In genomic region chr6:125009129-125009180, GRCm38 (mm10) we compare ENCODE assay signal across 8 mouse cellular contexts. TPM values are rescaled to one million over a fixed set of nuclear protein-coding genes. Genes with fewer than 3 reads are reported as not detected.
DNase-seq lines count a peak whose midpoint lies in the region; ATAC-seq and TF ChIP-seq lines count a peak whose summit lies in the region.

Gene Zfp384, plus strand, starts transcription at chr6:125009145.

- H3K4me1 ChIP-seq in lung, embryonic 14.5 days (ENCODE audit: insufficient read depth), result no peaks in the 10 kb centered on the region
- H3K4me1 ChIP-seq in embryonic facial prominence, embryonic 15.5 days, result peaks cover 38% of the 10 kb centered on the region
- peaks cover 34% of the 10 kb centered on the region for H3K4me1 ChIP-seq in limb, embryonic 13.5 days
- H3K4me1 ChIP-seq in small intestine, adult 2 months (ENCODE audit: control insufficient read depth, insufficient read depth, insufficient read length, low read length), result peaks cover 2% of the 10 kb centered on the region; the same call in 1 of the 2 replicates

- ATAC-seq in lung, embryonic 14.5 days (ENCODE audit: insufficient read depth), result no peak
- ATAC-seq in embryonic facial prominence, embryonic 15.5 days (ENCODE audit: insufficient number of reproducible peaks, low FRiP score, low TSS enrichment, low read depth), result no peak
- ATAC-seq in limb, embryonic 13.5 days (ENCODE audit: low FRiP score, low read depth), result no peak

- TF ChIP-seq POLR2A in small intestine, adult 2 months (IDR thresholded peaks at IDR 0.05; ENCODE audit: low read depth, low read length), result no peak

- no peak for DNase-seq in lung, embryonic 14.5 days
- no peak for DNase-seq in lung, postnatal 4 days
- DNase-seq in heart, postnatal 14 days, result no peak
- no peak for DNase-seq in T-cell, adult 2 months (ENCODE audit: low spot score)
- no peak for DNase-seq in embryo, embryonic 9.5 days (ENCODE audit: extremely low spot score)

- H3K9me3 ChIP-seq in lung, embryonic 14.5 days (ENCODE audit: low read depth, low read length), result no peaks in the 10 kb centered on the region
- H3K9me3 ChIP-seq in embryonic facial prominence, embryonic 15.5 days (replicated peaks), result no peaks in the 10 kb centered on the region
- no peaks in the 10 kb centered on the region for H3K9me3 ChIP-seq in limb, embryonic 13.5 days

- WGBS in lung, embryonic 14.5 days, result 0% methylated on average over 1 of the region's 3 CpGs
- WGBS in embryonic facial prominence, embryonic 15.5 days, result 0% methylated on average over 2 of the region's 3 CpGs
- WGBS in limb, embryonic 13.5 days, result 0% methylated on average over 3 of the region's 3 CpGs
- WGBS in small intestine, adult 2 months, result 0% methylated on average over 3 of the region's 3 CpGs

- H3K4me3 ChIP-seq in lung, embryonic 14.5 days (ENCODE audit: low read depth, low read length), result peak within 1 kb of the TSS; percentile 78
- H3K4me3 ChIP-seq in embryonic facial prominence, embryonic 15.5 days (replicated peaks), result peak within 1 kb of the TSS; percentile 82
- H3K4me3 ChIP-seq in limb, embryonic 13.5 days, result peak within 1 kb of the TSS; percentile 74
- H3K4me3 ChIP-seq in small intestine, adult 2 months (ENCODE audit: low read depth, low read length), result peak within 1 kb of the TSS; percentile 94

- no peak for TF ChIP-seq CTCF in lung, embryonic 14.5 days (IDR thresholded peaks at IDR 0.05; ENCODE audit: low read depth)
- no peak for TF ChIP-seq CTCF in small intestine, adult 2 months (IDR thresholded peaks at IDR 0.05; ENCODE audit: extremely low read depth, insufficient read length, insufficient replicate concordance, low read depth, low read length)

- peak within 1 kb of the TSS; percentile 90 for H3K9ac ChIP-seq in lung, embryonic 14.5 days
- peak within 1 kb of the TSS; percentile 93 for H3K9ac ChIP-seq in embryonic facial prominence, embryonic 15.5 days
- H3K9ac ChIP-seq in limb, embryonic 13.5 days, result peak within 1 kb of the TSS; percentile 95

- peaks cover 25% of the 10 kb centered on the region for H3K36me3 ChIP-seq in lung, embryonic 14.5 days (ENCODE audit: insufficient read depth)
- peaks cover 30% of the 10 kb centered on the region for H3K36me3 ChIP-seq in embryonic facial prominence, embryonic 15.5 days
- H3K36me3 ChIP-seq in limb, embryonic 13.5 days, result peaks cover 28% of the 10 kb centered on the region
- H3K36me3 ChIP-seq in small intestine, adult 2 months (ENCODE audit: control insufficient read depth, insufficient read depth, low read length), result peaks cover 20% of the 10 kb centered on the region

- intact Hi-C loops in heart, postnatal 14 days (cut with DNase I), result loop anchor here (2.0 to 5.0 kb wide), 3 partner anchors 30 to 303 kb away; partner anchors contain the start of genes Cops7a, Ing4 and Ltbr

- peak within 1 kb of the TSS; percentile 98 for H3K27ac ChIP-seq in lung, embryonic 14.5 days (ENCODE audit: low read depth)
- H3K27ac ChIP-seq in embryonic facial prominence, embryonic 15.5 days (replicated peaks), result peak within 1 kb of the TSS; percentile 99
- peak within 1 kb of the TSS; percentile 98 for H3K27ac ChIP-seq in limb, embryonic 13.5 days
- H3K27ac ChIP-seq in small intestine, adult 2 months (ENCODE audit: insufficient read depth, low read depth, low read length), result peak within 1 kb of the TSS; percentile 94

- no peaks in the 10 kb centered on the region for H3K27me3 ChIP-seq in lung, embryonic 14.5 days (ENCODE audit: insufficient read depth, low read length)
- H3K27me3 ChIP-seq in embryonic facial prominence, embryonic 15.5 days, result no peaks in the 10 kb centered on the region
- H3K27me3 ChIP-seq in limb, embryonic 13.5 days, result peaks cover 8% of the 10 kb centered on the region; the same call in 1 of the 2 replicates
- H3K27me3 ChIP-seq in small intestine, adult 2 months (ENCODE audit: control insufficient read depth, insufficient read depth, low read length), result no peaks in the 10 kb centered on the region

- peak within 1 kb of the TSS; percentile 84 for H3K4me2 ChIP-seq in lung, embryonic 14.5 days
- peak within 1 kb of the TSS; percentile 84 for H3K4me2 ChIP-seq in embryonic facial prominence, embryonic 15.5 days (replicated peaks)
- peak within 1 kb of the TSS; percentile 93 for H3K4me2 ChIP-seq in limb, embryonic 13.5 days (replicated peaks)

RNA-seq across cellular contexts. Expression of gene Zfp384, which starts in this region (rescaled TPM):
- polyA plus RNA-seq in lung, embryonic 14.5 days (2014; fragmentation: Nextera tagmentation; extraction: Ambion mirVana), result 13.2 and 14.8 TPM in 2 replicates
- 18.2 and 19.2 TPM in 2 replicates for polyA plus RNA-seq in embryonic facial prominence, embryonic 15.5 days (2015; fragmentation: Nextera tagmentation; extraction: Ambion mirVana)
- total RNA-seq in heart, postnatal 14 days (2021), result 10 to 100 TPM; 24.4 to 24.8 TPM
- 20.6 and 21.2 TPM in 2 replicates for polyA plus RNA-seq in limb, embryonic 13.5 days (2015; fragmentation: Nextera tagmentation; extraction: Ambion mirVana)
- polyA plus RNA-seq in small intestine, adult 2 months (2012; rRNA removed), result 28.6 and 57.0 TPM in 2 replicates
